Mouse (Mus musculus): ENCODE measurements around the gene Fhod1.

- TF ChIP-seq CTCF (IDR thresholded peaks at IDR 0.05; ENCODE audit: borderline replicate concordance, extremely low read depth, insufficient read depth, insufficient read length) (no peak), POLR2A (IDR thresholded peaks at IDR 0.05; ENCODE audit: borderline replicate concordance, extremely low read depth, insufficient read depth, insufficient read length, poor library complexity, severe bottlenecking) (no peak)
These were observed 52.5 kb downstream of the Fhod1 start for GRCm38 (mm10) chr8:105295256-105295655.
